Mouse (Mus musculus) embryonic fibroblast, embryonic 13.5 days (primary cell): ENCODE results near the gene Arl15.

Source experiments
- CTCF ChIP-seq: IDR thresholded peaks from 2 replicates; pipeline ENCODE4 v1.5.1; 2011; ENCODE audit warnings: mild to moderate bottlenecking, control low read depth, low read length, moderate library complexity, borderline replicate concordance; ENCODE audit not compliant: insufficient read depth
- POLR2A ChIP-seq: IDR thresholded peaks from 2 replicates; pipeline ENCODE4 v1.6.1; 2011; ENCODE audit warnings: low read depth, mild to moderate bottlenecking, control low read depth, low read length, moderate library complexity

GRCm38 (mm10) chr13:114055686-114056085, 261.4 kb downstream of the Arl15 start:
- TF ChIP-seq CTCF = no peak
- no peak for TF ChIP-seq POLR2A
